Mouse (Mus musculus) central nervous system, embryonic 11.5 days (tissue): Measurements from ENCODE around the gene Bace1. TPM values are rescaled to one million over a fixed set of nuclear protein-coding genes. Genes with fewer than 3 reads are reported as not detected.

Source experiments
- polyA plus RNA-seq: library from polyadenylated mRNA; depleted of rRNA; stranded (reverse); fragments of >200 nt; gene quantifications from 2 replicates; pipeline ENCODE4 v1.2.3, GENCODE M21; 2012; rRNA removed

The Bace1 gene
- 12.8 and 19.4 TPM in 2 replicates for polyA plus RNA-seq

DNA sequence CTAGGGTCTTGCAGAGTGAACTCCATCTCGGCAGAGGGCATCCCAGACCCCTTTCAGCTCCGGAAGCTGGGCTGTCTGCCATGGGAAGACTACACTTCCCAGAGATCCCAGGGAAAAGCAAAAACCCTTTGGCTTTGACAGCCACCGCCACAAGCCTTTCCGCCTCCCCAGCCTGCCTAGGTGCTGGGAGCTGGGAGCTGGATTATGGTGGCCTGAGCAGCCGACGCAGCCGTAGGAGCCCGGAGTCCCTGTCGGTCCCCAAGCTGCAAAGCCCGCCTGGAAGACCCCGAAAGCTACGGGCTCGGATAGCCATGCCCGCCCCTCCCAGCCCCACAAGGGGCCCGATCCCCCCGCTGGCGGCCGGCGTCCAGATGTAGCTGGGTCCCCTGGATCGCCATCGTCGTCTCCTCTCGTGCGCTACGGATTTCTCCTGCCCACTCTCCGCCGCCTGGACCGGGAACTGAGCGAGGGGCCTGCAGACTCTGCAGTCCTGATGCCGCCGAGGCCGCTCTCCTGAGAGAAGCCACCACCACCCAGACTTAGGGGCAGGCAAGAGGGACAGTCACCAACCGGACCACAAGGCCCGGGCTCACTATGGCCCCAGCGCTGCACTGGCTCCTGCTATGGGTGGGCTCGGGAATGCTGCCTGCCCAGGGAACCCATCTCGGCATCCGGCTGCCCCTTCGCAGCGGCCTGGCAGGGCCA is at the start of gene Bace1:
Bace1 (plus strand) TSS at position 147 of the 705 bp plus-strand sequence.

DNA sequence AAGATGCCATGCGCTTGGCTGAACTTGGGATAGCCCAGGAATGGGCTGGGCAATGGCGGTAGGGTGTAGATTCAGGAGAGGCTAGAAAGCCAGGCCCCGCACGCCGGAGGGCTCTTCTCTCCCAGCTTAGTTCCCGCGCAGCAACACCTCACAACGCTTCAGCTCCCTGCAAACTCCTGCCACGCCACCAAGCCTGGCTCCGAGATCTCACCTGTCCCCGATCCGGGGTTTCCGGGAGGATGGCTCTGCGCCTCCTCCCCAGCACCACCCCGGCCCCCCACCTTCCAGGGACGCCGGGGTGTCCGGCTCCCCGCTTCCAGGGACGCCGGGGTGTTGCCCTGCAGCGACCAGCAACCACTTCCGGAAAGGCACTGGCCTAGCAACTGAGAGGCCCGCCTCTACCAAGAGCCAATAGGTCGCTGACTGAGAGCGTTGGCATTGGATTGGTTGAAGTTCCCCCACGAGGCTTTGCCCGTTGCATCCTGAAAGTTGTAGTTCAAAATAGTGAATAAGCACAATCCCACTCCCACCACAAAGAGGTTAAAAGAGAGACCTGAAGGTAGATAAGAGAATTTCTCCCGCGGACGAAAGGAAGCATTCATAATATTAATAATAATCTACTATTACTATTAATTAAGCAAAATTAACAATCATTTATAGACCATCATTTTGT is 10.0 kb upstream of the Bace1 start, which contains the start of gene Cep164:
Cep164 (minus strand) TSS at position 401 of the 673 bp plus-strand sequence.

DNA sequence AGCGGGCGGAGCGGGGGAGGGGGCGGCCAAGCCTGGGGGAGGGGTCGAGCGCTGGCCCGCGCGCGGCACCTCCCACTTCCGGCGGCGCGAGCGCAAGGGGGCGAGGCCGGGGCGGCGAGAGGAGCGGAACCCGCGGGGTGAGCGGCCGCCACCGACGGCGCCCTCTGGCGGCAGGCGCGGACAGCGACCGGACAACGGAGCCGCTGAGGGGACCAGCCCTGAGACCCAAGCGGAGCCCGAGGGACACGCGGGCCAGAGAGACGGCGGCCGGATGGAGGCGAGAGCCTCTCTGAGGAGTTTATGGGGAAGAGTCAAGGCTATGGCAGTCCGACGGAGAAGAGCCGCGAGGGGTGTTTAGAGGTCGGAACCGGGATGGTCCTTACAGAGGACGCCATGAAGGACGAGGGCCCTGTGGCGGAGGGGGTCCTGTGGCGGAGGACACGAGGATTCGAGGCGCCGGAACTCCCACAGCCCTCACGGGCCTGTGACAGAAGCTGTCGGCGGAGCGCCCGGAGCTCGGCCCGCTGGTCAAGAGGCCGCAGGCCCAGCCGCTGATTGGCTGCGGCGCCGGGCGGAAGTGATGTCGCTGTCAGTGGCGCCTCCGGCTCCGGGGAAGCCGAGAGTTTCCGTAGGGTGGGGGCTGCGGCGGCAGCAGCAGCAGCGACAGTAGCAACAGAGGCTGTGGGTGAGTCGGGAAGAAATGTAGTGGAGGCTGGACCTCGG is 68.1 kb downstream of the Bace1 start, which contains the start of the genes Pcsk7 and Rnf214:
Pcsk7 (plus strand) TSS at position 143 of the 723 bp plus-strand sequence.
Rnf214 (minus strand) TSS at position 557 of the 723 bp plus-strand sequence.

Other genes starting within 250 kb of the Bace1 start
- gene Cep164, start 9.9 kb upstream of the Bace1 start, polyA plus RNA-seq, result 29.3 and 46.6 TPM in 2 replicates
- 21.8 and 27.5 TPM in 2 replicates for gene Pcsk7, start 67.9 kb downstream of the Bace1 start, polyA plus RNA-seq
- 38.8 and 52.5 TPM in 2 replicates for gene Rnf214, start 68.3 kb downstream of the Bace1 start, polyA plus RNA-seq
- 50.0 and 75.2 TPM in 2 replicates for gene Tagln, start 97.5 kb downstream of the Bace1 start, polyA plus RNA-seq
- gene Sidt2, start 116.7 kb downstream of the Bace1 start, polyA plus RNA-seq, result 24.1 and 55.3 TPM in 2 replicates
- 125 and 146 TPM in 2 replicates for gene Pafah1b2, start 174.1 kb downstream of the Bace1 start, polyA plus RNA-seq
- 11.5 and 16.2 TPM in 2 replicates for gene Sik3, start 174.2 kb downstream of the Bace1 start, polyA plus RNA-seq